In genomic region chrX:94785983-94786382, GRCm38 (mm10) we compare ENCODE assay signal across 15 mouse cellular contexts.
"Had no signal": no experiment of that assay in that cellular context is flagged by ENCODE, and none has a peak within 500 bp of the region (broad histone marks: within the 10 kb centered on the region; RNA-seq: fewer than 3 reads in every experiment).

No protein-coding gene starts in this region.

- H3K9me3 ChIP-seq: midbrain, embryonic 10.5 days; midbrain, embryonic 12.5 days; neural tube, embryonic 13.5 days had no signal

- H3K36me3 ChIP-seq: midbrain, embryonic 10.5 days; midbrain, embryonic 12.5 days; neural tube, embryonic 13.5 days had no signal

- DNase-seq: lung, adult 18-20 months; lung, embryonic 14.5 days; lung, postnatal 10 days; lung, postnatal 4 days; midbrain, embryonic 14.5 days; right cerebral cortex, postnatal 14 days; spleen, adult 18-20 months; thymus, adult 18-20 months; thymus, postnatal 14 days; thymus, postnatal 36 days had no signal

- H3K27me3 ChIP-seq: midbrain, embryonic 12.5 days; neural tube, embryonic 13.5 days had no signal

- H3K4me3 ChIP-seq: midbrain, embryonic 10.5 days; midbrain, embryonic 12.5 days; myocyte; neural tube, embryonic 13.5 days had no signal

- ATAC-seq: midbrain, embryonic 16.5 days had no signal

- H3K4me1 ChIP-seq: midbrain, embryonic 10.5 days; midbrain, embryonic 12.5 days; neural tube, embryonic 13.5 days had no signal
